Mouse (Mus musculus): Measurements from ENCODE around the gene Ctla4.

- no peak for TF ChIP-seq POLR2A (IDR thresholded peaks at IDR 0.05; ENCODE audit: insufficient read depth, low read depth, low read length)
- TF ChIP-seq CTCF (IDR thresholded peaks at IDR 0.05; ENCODE audit: insufficient read depth, low read depth, low read length), result no peak
Measured at GRCm38 (mm10) chr1:60962095-60962494, 75.3 kb downstream of the Ctla4 start.
